Mouse (Mus musculus): Measurements from ENCODE around the gene Tmem179. TPM values are rescaled to one million over a fixed set of nuclear protein-coding genes. Genes with fewer than 3 reads are reported as not detected.

Gene Tmem179
- polyA plus RNA-seq, 1 experiment, result 1.1 TPM

DNA sequence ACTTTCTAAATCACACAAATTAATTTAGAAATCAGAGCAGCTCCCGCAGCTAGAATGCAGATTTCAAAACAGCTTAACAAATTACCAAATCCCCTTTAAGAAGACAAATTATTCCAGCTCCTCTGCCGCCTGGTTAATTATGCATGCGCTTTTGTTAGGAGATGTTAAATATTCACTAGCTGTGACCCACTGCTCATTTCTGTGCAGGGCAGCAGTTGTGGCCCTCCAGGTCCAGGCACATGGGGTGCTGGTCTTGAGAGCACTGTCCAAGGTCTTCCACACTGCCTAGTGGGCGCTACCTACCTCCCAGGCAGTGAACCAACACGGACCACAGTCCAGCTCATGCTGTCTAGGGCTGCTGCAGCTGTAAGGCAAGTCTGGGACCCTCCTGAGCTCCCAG, 46.3 kb downstream of the Tmem179 start:
- Histone ChIP-seq H3ac (ENCODE audit: control insufficient read depth, insufficient read length, low read depth) (no peak overlapping the region), H3K36me3 (ENCODE audit: control insufficient read depth, insufficient read depth) (no peaks in the 10 kb centered on the region), H3K79me2 (ENCODE audit: control insufficient read depth, insufficient read depth) (no peaks in the 10 kb centered on the region), H3K79me3 (ENCODE audit: low read depth) (no peaks in the 10 kb centered on the region), H3K27me3 (ENCODE audit: control insufficient read depth, insufficient read depth, insufficient read length) (peaks cover 59% of the 10 kb centered on the region), H3K4me3 (ENCODE audit: insufficient read depth, poor library complexity, severe bottlenecking) (no peak overlapping the region)
- no peak for TF ChIP-seq MYOG (IDR thresholded peaks at IDR 0.05; ENCODE audit: control insufficient read depth, extremely low read depth, insufficient read length)
- no peak for TF ChIP-seq CTCF (IDR thresholded peaks at IDR 0.05; ENCODE audit: control insufficient read depth, insufficient read depth, insufficient read length)
- TF ChIP-seq FOSL1 (IDR thresholded peaks at IDR 0.05; ENCODE audit: insufficient read depth, low read length, poor library complexity, severe bottlenecking), result no peak
- no peak for TF ChIP-seq CEBPB (IDR thresholded peaks at IDR 0.05; ENCODE audit: low read depth)
- no peak for TF ChIP-seq MAX (IDR thresholded peaks at IDR 0.05)
- no peak for TF ChIP-seq MYOD1 (IDR thresholded peaks at IDR 0.05; ENCODE audit: control insufficient read depth, insufficient read length, low read depth)
- TF ChIP-seq USF1 (IDR thresholded peaks at IDR 0.05; ENCODE audit: low read depth), result no peak

DNA sequence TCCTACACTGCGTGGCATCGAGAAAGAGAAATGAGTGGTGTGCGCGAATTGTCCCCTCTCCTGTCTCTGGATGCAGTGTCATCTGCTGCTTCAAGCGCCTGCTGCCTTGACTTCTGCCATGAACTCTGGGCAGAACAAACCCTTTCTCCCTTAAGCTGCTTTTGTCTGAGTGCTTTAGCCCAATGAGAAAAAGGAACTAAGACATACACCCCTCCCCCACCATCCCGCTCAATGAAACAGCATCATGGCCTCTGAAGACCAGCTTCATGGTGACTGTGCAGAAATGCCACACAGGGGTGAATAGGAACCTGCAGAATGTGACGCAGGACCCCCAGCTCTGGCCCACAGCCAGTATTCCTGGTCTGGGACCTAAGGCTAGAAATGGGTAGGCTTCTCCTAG, 47.2 kb downstream of the Tmem179 start:
- peaks cover 59% of the 10 kb centered on the region for H3K27me3 ChIP-seq (ENCODE audit: control insufficient read depth, insufficient read depth, insufficient read length)
- H3K36me3 ChIP-seq (ENCODE audit: control insufficient read depth, insufficient read depth), result no peaks in the 10 kb centered on the region
- TF ChIP-seq USF1 (IDR thresholded peaks at IDR 0.05; ENCODE audit: low read depth) (no peak), CTCF (IDR thresholded peaks at IDR 0.05; ENCODE audit: control insufficient read depth, insufficient read depth, insufficient read length) (no peak), FOSL1 (IDR thresholded peaks at IDR 0.05; ENCODE audit: insufficient read depth, low read length, poor library complexity, severe bottlenecking) (no peak), CEBPB (IDR thresholded peaks at IDR 0.05; ENCODE audit: low read depth) (no peak), MAX (IDR thresholded peaks at IDR 0.05) (no peak), MYOD1 (IDR thresholded peaks at IDR 0.05; ENCODE audit: control insufficient read depth, insufficient read length, low read depth) (no peak), MYOG (IDR thresholded peaks at IDR 0.05; ENCODE audit: control insufficient read depth, extremely low read depth, insufficient read length) (no peak)
- H3K4me3 ChIP-seq (ENCODE audit: insufficient read depth, poor library complexity, severe bottlenecking), result no peak overlapping the region
- no peak overlapping the region for H3ac ChIP-seq (ENCODE audit: control insufficient read depth, insufficient read length, low read depth)
- H3K79me2 ChIP-seq (ENCODE audit: control insufficient read depth, insufficient read depth), result no peaks in the 10 kb centered on the region
- H3K79me3 ChIP-seq (ENCODE audit: low read depth), result no peaks in the 10 kb centered on the region

DNA sequence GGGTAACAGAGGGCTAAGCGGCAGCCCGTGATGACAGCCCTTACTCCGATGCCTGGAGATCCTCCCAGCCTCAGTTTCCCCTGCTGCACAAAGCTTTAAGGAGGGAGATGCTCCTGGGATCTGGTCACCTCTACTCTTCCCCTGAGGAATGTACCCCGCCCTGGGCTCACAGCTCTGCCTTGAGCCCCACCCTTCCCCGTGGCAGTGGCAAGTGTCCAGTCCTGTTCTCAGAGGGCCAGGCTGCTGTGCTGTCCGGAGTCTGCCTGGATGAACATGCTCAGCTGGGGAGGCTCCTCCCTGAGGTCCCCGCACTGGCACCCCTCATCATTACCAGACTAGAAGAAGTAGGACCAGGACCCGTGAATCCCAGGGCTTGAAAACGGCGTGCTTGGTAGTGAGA, 49.2 kb downstream of the Tmem179 start:
- Histone ChIP-seq H3K79me2 (ENCODE audit: control insufficient read depth, insufficient read depth) (no peaks in the 10 kb centered on the region), H3ac (ENCODE audit: control insufficient read depth, insufficient read length, low read depth) (no peak overlapping the region), H3K36me3 (ENCODE audit: control insufficient read depth, insufficient read depth) (no peaks in the 10 kb centered on the region), H3K27me3 (ENCODE audit: control insufficient read depth, insufficient read depth, insufficient read length) (peaks cover 57% of the 10 kb centered on the region), H3K79me3 (ENCODE audit: low read depth) (no peaks in the 10 kb centered on the region), H3K4me3 (ENCODE audit: insufficient read depth, poor library complexity, severe bottlenecking) (no peak overlapping the region)
- no peak for TF ChIP-seq USF1 (IDR thresholded peaks at IDR 0.05; ENCODE audit: low read depth)
- TF ChIP-seq MYOG (IDR thresholded peaks at IDR 0.05; ENCODE audit: control insufficient read depth, extremely low read depth, insufficient read length), result no peak
- no peak for TF ChIP-seq CEBPB (IDR thresholded peaks at IDR 0.05; ENCODE audit: low read depth)
- TF ChIP-seq FOSL1 (IDR thresholded peaks at IDR 0.05; ENCODE audit: insufficient read depth, low read length, poor library complexity, severe bottlenecking), result no peak
- no peak for TF ChIP-seq MAX (IDR thresholded peaks at IDR 0.05)
- TF ChIP-seq MYOD1 (IDR thresholded peaks at IDR 0.05; ENCODE audit: control insufficient read depth, insufficient read length, low read depth), result no peak

DNA sequence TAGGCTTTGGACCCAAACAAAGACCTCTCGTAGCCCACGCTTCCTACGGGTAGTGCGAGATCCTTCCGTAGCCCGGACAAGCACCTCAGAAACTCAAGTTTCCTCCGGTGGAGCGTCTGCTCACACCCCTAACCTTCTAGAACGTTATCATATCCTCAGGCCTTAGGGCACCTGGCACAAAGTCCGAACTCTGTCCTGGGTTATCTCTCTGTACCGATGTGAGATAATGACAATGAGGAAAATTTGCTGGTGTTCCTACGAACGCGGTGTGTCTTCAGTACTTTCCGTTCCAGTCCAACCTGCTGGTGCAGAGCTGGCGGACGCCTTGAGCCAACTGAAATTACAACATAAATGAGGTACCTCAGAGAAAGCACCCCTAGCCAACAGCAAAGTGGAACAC, 50.6 kb downstream of the Tmem179 start:
- no peaks in the 10 kb centered on the region for H3K79me3 ChIP-seq (ENCODE audit: low read depth)
- peaks cover 57% of the 10 kb centered on the region for H3K27me3 ChIP-seq (ENCODE audit: control insufficient read depth, insufficient read depth, insufficient read length)
- H3K36me3 ChIP-seq (ENCODE audit: control insufficient read depth, insufficient read depth), result no peaks in the 10 kb centered on the region
- H3ac ChIP-seq (ENCODE audit: control insufficient read depth, insufficient read length, low read depth), result no peak overlapping the region
- TF ChIP-seq CEBPB (IDR thresholded peaks at IDR 0.05; ENCODE audit: low read depth) (no peak), USF1 (IDR thresholded peaks at IDR 0.05; ENCODE audit: low read depth) (no peak), FOSL1 (IDR thresholded peaks at IDR 0.05; ENCODE audit: insufficient read depth, low read length, poor library complexity, severe bottlenecking) (no peak), MYOD1 (IDR thresholded peaks at IDR 0.05; ENCODE audit: control insufficient read depth, insufficient read length, low read depth) (no peak), CTCF (IDR thresholded peaks at IDR 0.05; ENCODE audit: control insufficient read depth, insufficient read depth, insufficient read length) (no peak), MAX (IDR thresholded peaks at IDR 0.05) (no peak), MYOG (IDR thresholded peaks at IDR 0.05; ENCODE audit: control insufficient read depth, extremely low read depth, insufficient read length) (no peak)
- H3K4me3 ChIP-seq (ENCODE audit: insufficient read depth, poor library complexity, severe bottlenecking), result no peak overlapping the region
- H3K79me2 ChIP-seq (ENCODE audit: control insufficient read depth, insufficient read depth), result no peaks in the 10 kb centered on the region

DNA sequence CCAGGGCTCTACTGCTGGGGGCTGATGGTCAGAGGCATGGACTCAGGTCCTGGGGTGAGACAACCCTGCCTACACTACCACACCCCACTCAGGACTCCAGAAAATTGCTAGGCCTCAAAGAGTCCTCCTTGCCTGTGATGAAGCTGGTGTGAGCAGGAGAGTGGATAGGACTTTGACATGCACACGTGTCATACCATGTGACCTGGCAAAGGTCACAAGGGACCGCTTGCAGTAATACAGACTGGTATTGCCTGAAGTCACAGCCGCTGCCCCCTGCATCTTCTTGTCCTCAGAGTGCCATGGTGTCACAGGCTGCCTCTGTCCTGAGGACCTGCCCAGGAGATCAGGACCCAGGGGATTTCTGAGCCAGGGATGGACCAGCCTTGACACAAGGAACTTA, 52.0 kb downstream of the Tmem179 start:
- H3ac ChIP-seq (ENCODE audit: control insufficient read depth, insufficient read length, low read depth), result no peak overlapping the region
- H3K36me3 ChIP-seq (ENCODE audit: control insufficient read depth, insufficient read depth), result no peaks in the 10 kb centered on the region
- H3K4me3 ChIP-seq (ENCODE audit: insufficient read depth, poor library complexity, severe bottlenecking), result no peak overlapping the region
- no peaks in the 10 kb centered on the region for H3K79me2 ChIP-seq (ENCODE audit: control insufficient read depth, insufficient read depth)
- TF ChIP-seq CTCF (IDR thresholded peaks at IDR 0.05; ENCODE audit: control insufficient read depth, insufficient read depth, insufficient read length) (no peak), FOSL1 (IDR thresholded peaks at IDR 0.05; ENCODE audit: insufficient read depth, low read length, poor library complexity, severe bottlenecking) (no peak), MYOD1 (IDR thresholded peaks at IDR 0.05; ENCODE audit: control insufficient read depth, insufficient read length, low read depth) (no peak), CEBPB (IDR thresholded peaks at IDR 0.05; ENCODE audit: low read depth) (no peak), MYOG (IDR thresholded peaks at IDR 0.05; ENCODE audit: control insufficient read depth, extremely low read depth, insufficient read length) (no peak), MAX (IDR thresholded peaks at IDR 0.05) (no peak), USF1 (IDR thresholded peaks at IDR 0.05; ENCODE audit: low read depth) (no peak)
- H3K79me3 ChIP-seq (ENCODE audit: low read depth), result no peaks in the 10 kb centered on the region
- H3K27me3 ChIP-seq (ENCODE audit: control insufficient read depth, insufficient read depth, insufficient read length), result peaks cover 59% of the 10 kb centered on the region
